Mouse (Mus musculus) CD8-positive naive resting alpha-beta T cell, adult 57 days (primary cell): ENCODE data around the gene Wfdc6b. TPM values are rescaled to one million over a fixed set of nuclear protein-coding genes. Genes with fewer than 3 reads are reported as not detected.

Experiments used
- total RNA-seq: library from RNA; stranded (reverse); gene quantifications from one replicate; pipeline ENCODE4 v1.2.4, GENCODE M21; 2023

Gene Wfdc6b
- total RNA-seq: not detected

GRCm38 (mm10) chr2:164613471-164613870, at the start of gene Wfdc6b, which contains the start of gene Wfdc8:
TSS of gene Wfdc6b (plus strand) at chr2:164613522.
TSS of gene Wfdc8 (minus strand) at chr2:164613626.

GRCm38 (mm10) chr2:164573359-164573758, 40.0 kb upstream of the Wfdc6b start, which contains the start of gene Spint3:
TSS of gene Spint3 (minus strand) at chr2:164573459.

GRCm38 (mm10) chr2:164585025-164585725, 28.1 kb upstream of the Wfdc6b start, which contains the start of gene Wfdc6a:
TSS of gene Wfdc6a (minus strand) at chr2:164585447.

GRCm38 (mm10) chr2:164593494-164593893, 19.8 kb upstream of the Wfdc6b start, which contains the start of gene Eppin:
TSS of gene Eppin (minus strand) at chr2:164593594.

GRCm38 (mm10) chr2:164638696-164639095, 25.4 kb downstream of the Wfdc6b start, which contains the start of gene Wfdc16:
TSS of gene Wfdc16 (minus strand) at chr2:164638796.

GRCm38 (mm10) chr2:164655858-164656257, 42.5 kb downstream of the Wfdc6b start, which contains the start of gene Wfdc10:
TSS of gene Wfdc10 (plus strand) at chr2:164656046.

GRCm38 (mm10) chr2:164656483-164656882, 43.2 kb downstream of the Wfdc6b start, which contains the start of gene Wfdc9:
TSS of gene Wfdc9 (minus strand) at chr2:164656583.

Other genes with a start within 250 kb of the Wfdc6b start
- 3.9 TPM for gene Slpi, start 224.4 kb upstream of the Wfdc6b start, total RNA-seq
- not detected for gene Rbpjl, start 210.4 kb upstream of the Wfdc6b start, total RNA-seq
- gene Matn4, start 208.4 kb upstream of the Wfdc6b start, total RNA-seq: not detected
- 11.7 TPM for gene Sdc4, start 169.6 kb upstream of the Wfdc6b start, total RNA-seq
- gene Sys1, start 156.6 kb upstream of the Wfdc6b start, total RNA-seq: 44.3 TPM
- 6.3 TPM for gene Gm20458, start 152.6 kb upstream of the Wfdc6b start, total RNA-seq
- not detected for gene Trp53tg5, start 139.8 kb upstream of the Wfdc6b start, total RNA-seq
- 5.1 TPM for gene Dbndd2, start 127.4 kb upstream of the Wfdc6b start, total RNA-seq
- 56.1 TPM for gene Pigt, start 116.0 kb upstream of the Wfdc6b start, total RNA-seq
- not detected for gene Wfdc2, start 51.1 kb upstream of the Wfdc6b start, total RNA-seq
- not detected for gene Spint3, start 40.1 kb upstream of the Wfdc6b start, total RNA-seq
- gene Wfdc6a, start 28.1 kb upstream of the Wfdc6b start, total RNA-seq: not detected
- gene Eppin, start 19.9 kb upstream of the Wfdc6b start, total RNA-seq: not detected
- gene Wfdc8, start 104 bp downstream of the Wfdc6b start, total RNA-seq: not detected
- gene Wfdc16, start 25.3 kb downstream of the Wfdc6b start, total RNA-seq: not detected
- not detected for gene Wfdc10, start 42.5 kb downstream of the Wfdc6b start, total RNA-seq
- gene Wfdc9, start 43.1 kb downstream of the Wfdc6b start, total RNA-seq: not detected
- not detected for gene Wfdc11, start 60.6 kb downstream of the Wfdc6b start, total RNA-seq
- not detected for gene Wfdc13, start 71.6 kb downstream of the Wfdc6b start, total RNA-seq
- gene Spint4, start 85.0 kb downstream of the Wfdc6b start, total RNA-seq: not detected
- not detected for gene Spint5, start 101.8 kb downstream of the Wfdc6b start, total RNA-seq
- gene Wfdc3, start 132.4 kb downstream of the Wfdc6b start, total RNA-seq: not detected
- gene Dnttip1, start 132.5 kb downstream of the Wfdc6b start, total RNA-seq: 43.0 TPM
- not detected for gene Ube2c, start 156.4 kb downstream of the Wfdc6b start, total RNA-seq
- gene Tnnc2, start 166.4 kb downstream of the Wfdc6b start, total RNA-seq: not detected
- gene Snx21, start 172.3 kb downstream of the Wfdc6b start, total RNA-seq: 0.70 TPM
- gene Acot8, start 191.4 kb downstream of the Wfdc6b start, total RNA-seq: 60.3 TPM
- 3.5 TPM for gene Zswim3, start 191.6 kb downstream of the Wfdc6b start, total RNA-seq
- 7.7 TPM for gene Zswim1, start 209.2 kb downstream of the Wfdc6b start, total RNA-seq
- not detected for gene Spata25, start 215.0 kb downstream of the Wfdc6b start, total RNA-seq
- 133 TPM for gene Ctsa, start 219.4 kb downstream of the Wfdc6b start, total RNA-seq
- 1.7 TPM for gene Neurl2, start 219.9 kb downstream of the Wfdc6b start, total RNA-seq
- gene Pltp, start 244.2 kb downstream of the Wfdc6b start, total RNA-seq: 5.5 TPM